Mouse (Mus musculus): Measurements from ENCODE around the gene Gfra4.

- TF ChIP-seq CTCF (IDR thresholded peaks at IDR 0.05; ENCODE audit: low read depth, low read length), result no peak
- TF ChIP-seq POLR2A (IDR thresholded peaks at IDR 0.05; ENCODE audit: borderline replicate concordance, low read depth, low read length), result no peak
Measured at GRCm38 (mm10) chr2:131044989-131045720, 2.3 kb upstream of the Gfra4 start.

Data from bone marrow macrophage, adult 2 months (primary cell).